14 mouse cellular contexts compared by ENCODE assay signal in the genomic region with DNA sequence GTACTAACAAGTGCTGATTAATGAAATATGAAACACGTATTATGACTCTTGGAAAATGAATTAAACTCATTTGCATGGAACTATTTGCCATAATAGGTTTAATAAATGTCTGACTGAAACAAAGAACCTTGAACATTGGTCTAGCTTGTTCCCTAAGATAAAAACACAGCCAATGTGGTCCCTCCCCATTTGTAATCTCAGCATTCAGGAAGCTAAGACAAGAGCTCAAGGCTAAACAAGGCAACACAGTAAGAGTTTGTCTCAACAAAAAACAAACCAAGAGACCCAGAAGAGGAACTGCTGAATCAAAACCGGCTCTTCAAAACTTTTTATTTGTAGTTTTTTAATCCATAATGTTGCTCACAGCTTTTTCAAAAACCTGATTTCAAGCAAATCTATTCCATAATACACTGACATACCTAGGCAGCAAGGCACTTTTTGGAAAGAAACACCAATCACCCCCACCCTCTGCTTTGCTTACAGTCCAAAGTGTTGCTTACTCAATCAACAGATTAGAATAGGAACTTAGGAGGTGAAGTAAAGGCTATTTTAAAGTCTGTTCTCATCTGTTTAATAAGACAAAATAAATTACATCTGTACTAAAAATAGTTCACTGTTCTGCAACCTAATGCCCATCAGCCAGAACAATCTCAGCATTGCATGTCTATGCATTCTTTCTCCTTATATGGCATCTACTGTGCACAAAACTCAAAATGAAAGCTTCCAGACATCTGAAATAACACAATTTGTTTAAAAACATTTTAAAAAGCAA.
DNase-seq lines count a peak whose midpoint lies in the region; ATAC-seq and TF ChIP-seq lines count a peak whose summit lies in the region.
"Had no signal": no experiment of that assay in that cellular context is flagged by ENCODE, and none has a peak within 500 bp of the region (broad histone marks: within the 10 kb centered on the region; RNA-seq: fewer than 3 reads in every experiment).

No protein-coding gene starts in this region.

- H3K36me3 ChIP-seq in liver, postnatal 0 days (replicated peaks; ENCODE audit: insufficient read depth, low read length) = peaks cover 7% of the 10 kb centered on the region; the same call in 1 of the 2 replicates
- H3K36me3 ChIP-seq in embryonic facial prominence, embryonic 15.5 days = 0 out of 2 replicates have a peak, but pooled peaks cover 5% of the 10 kb centered on the region
- H3K36me3 ChIP-seq in small intestine, adult 2 months (ENCODE audit: control insufficient read depth, insufficient read depth, low read length) = peaks cover 13% of the 10 kb centered on the region
- H3K36me3 ChIP-seq: midbrain, embryonic 15.5 days had no signal

- TF ChIP-seq EP300 in liver, postnatal 0 days (IDR thresholded peaks at IDR 0.05; ENCODE audit: low read depth) = peak; percentile 8; the same call in 1 of the 2 replicates

- H3K4me1 ChIP-seq in liver, postnatal 0 days (ENCODE audit: insufficient read depth) = no peaks in the 10 kb centered on the region
- no peaks in the 10 kb centered on the region; the same call in 1 of the 2 replicates for H3K4me1 ChIP-seq in embryonic facial prominence, embryonic 15.5 days
- peaks cover 9% of the 10 kb centered on the region; the same call in 1 of the 2 replicates for H3K4me1 ChIP-seq in small intestine, adult 2 months (ENCODE audit: control insufficient read depth, insufficient read depth, insufficient read length, low read length)
- H3K4me1 ChIP-seq: midbrain, embryonic 15.5 days had no signal

- H3K9ac ChIP-seq in liver, postnatal 0 days (replicated peaks) = no peak overlapping the region
- H3K9ac ChIP-seq in embryonic facial prominence, embryonic 15.5 days = no peak overlapping the region
- H3K9ac ChIP-seq: liver, embryonic 14.5 days; midbrain, embryonic 15.5 days had no signal

- WGBS in liver, postnatal 0 days (ENCODE audit: insufficient replicate concordance) = 66% methylated on average over 2 of the region's 2 CpGs
- 85% methylated on average over 2 of the region's 2 CpGs for WGBS in embryonic facial prominence, embryonic 15.5 days
- WGBS in small intestine, adult 2 months = 53% methylated on average over 2 of the region's 2 CpGs

- no peak for TF ChIP-seq CTCF in gastrocnemius, adult 2 months (IDR thresholded peaks at IDR 0.05)
- no peak for TF ChIP-seq CTCF in liver, postnatal 0 days (IDR thresholded peaks at IDR 0.05; ENCODE audit: low read depth)
- no peak for TF ChIP-seq CTCF in small intestine, adult 2 months (IDR thresholded peaks at IDR 0.05; ENCODE audit: extremely low read depth, insufficient read length, insufficient replicate concordance, low read depth, low read length)

- TF ChIP-seq POLR2A in small intestine, adult 2 months (IDR thresholded peaks at IDR 0.05; ENCODE audit: low read depth, low read length) = no peak

- H3K4me3 ChIP-seq in gastrocnemius, adult 2 months = peak overlapping the region; percentile 42
- H3K4me3 ChIP-seq in liver, postnatal 0 days (ENCODE audit: low read depth, low read length) = no peak overlapping the region
- no peak overlapping the region for H3K4me3 ChIP-seq in embryonic facial prominence, embryonic 15.5 days (replicated peaks)
- H3K4me3 ChIP-seq in small intestine, adult 2 months (ENCODE audit: low read depth, low read length) = no peak overlapping the region
- H3K4me3 ChIP-seq: midbrain, embryonic 15.5 days had no signal

- peak; percentile 78 for ATAC-seq in liver, postnatal 0 days
- no peak for ATAC-seq in embryonic facial prominence, embryonic 15.5 days (ENCODE audit: insufficient number of reproducible peaks, low FRiP score, low TSS enrichment, low read depth)
- ATAC-seq: midbrain, embryonic 15.5 days had no signal

- intact Hi-C loops in gastrocnemius, adult 2 months (cut with DNase I) = no loop called here

- H3K27ac ChIP-seq in gastrocnemius, adult 2 months = peak overlapping the region; percentile 84
- H3K27ac ChIP-seq in liver, postnatal 0 days (ENCODE audit: low read depth) = 0 out of 2 replicates have a peak overlapping the region, but pooled peaks have one; percentile 19
- H3K27ac ChIP-seq in embryonic facial prominence, embryonic 15.5 days (replicated peaks) = peak overlapping the region; percentile 68; the same call in 1 of the 2 replicates
- peak overlapping the region; percentile 75 for H3K27ac ChIP-seq in small intestine, adult 2 months (ENCODE audit: insufficient read depth, low read depth, low read length)
- H3K27ac ChIP-seq: liver, embryonic 14.5 days; midbrain, embryonic 15.5 days had no signal

- DNase-seq in gastrocnemius, adult 2 months = no peak
- DNase-seq in gastrocnemius, postnatal 25 days = no peak
- no peak for DNase-seq in liver, postnatal 0 days
- DNase-seq in liver = no peak
- DNase-seq in natural killer cell, adult 2 months (ENCODE audit: low spot score in 2 of 2) = no peak
- DNase-seq in right cerebral cortex, adult 18-20 months = no peak
- DNase-seq: cerebellum, postnatal 14 days; gastrocnemius, postnatal 36 days; layer of hippocampus, postnatal 36 days; thymus, postnatal 4 days had no signal

- H3K4me2 ChIP-seq in liver, postnatal 0 days (ENCODE audit: low read depth, low read length) = no peak overlapping the region
- no peak overlapping the region for H3K4me2 ChIP-seq in embryonic facial prominence, embryonic 15.5 days (replicated peaks)
- H3K4me2 ChIP-seq: midbrain, embryonic 15.5 days had no signal

- H3K9me3 ChIP-seq in liver, postnatal 0 days (ENCODE audit: low read length) = no peaks in the 10 kb centered on the region
- no peaks in the 10 kb centered on the region for H3K9me3 ChIP-seq in embryonic facial prominence, embryonic 15.5 days (replicated peaks)
- H3K9me3 ChIP-seq: midbrain, embryonic 15.5 days had no signal

- H3K27me3 ChIP-seq in liver, postnatal 0 days (ENCODE audit: insufficient read depth, low read length) = no peaks in the 10 kb centered on the region
- H3K27me3 ChIP-seq in embryonic facial prominence, embryonic 15.5 days = no peaks in the 10 kb centered on the region
- no peaks in the 10 kb centered on the region for H3K27me3 ChIP-seq in small intestine, adult 2 months (ENCODE audit: control insufficient read depth, insufficient read depth, low read length)
- H3K27me3 ChIP-seq: midbrain, embryonic 15.5 days had no signal

Comparison
In these comparisons a context has a peak if more than half of its experiments do, and no peak if none do; other contexts are left out.
1. H3K27ac ChIP-seq: peak in every context shown above with its lines; median percentile 84 in gastrocnemius, adult 2 months; 75 in small intestine, adult 2 months; 68 in embryonic facial prominence, embryonic 15.5 days; 19 in liver, postnatal 0 days.